Mouse (Mus musculus): ENCODE results near the gene Cacna1g.

Cacna1g gene

GRCm38 (mm10) chr11:94473707-94474543, at the start of gene Cacna1g:
TSS of gene Cacna1g (minus strand) at chr11:94474198.
- DNase-seq, result peak; percentile 84

- peak; percentile 62 for DNase-seq
These were observed 47.3 kb upstream of the Cacna1g start, which contains the start of gene Mycbpap for GRCm38 (mm10) chr11:94521219-94521843. TSS of gene Mycbpap (minus strand) at chr11:94521742.

GRCm38 (mm10) chr11:94513452-94513851, 39.5 kb upstream of the Cacna1g start:
- no peak for DNase-seq

GRCm38 (mm10) chr11:94508976-94509375, 35.0 kb upstream of the Cacna1g start:
- no peak for DNase-seq

GRCm38 (mm10) chr11:94501482-94501881, 27.5 kb upstream of the Cacna1g start:
- no peak for DNase-seq

- no peak for DNase-seq
These were observed 26.4 kb upstream of the Cacna1g start for GRCm38 (mm10) chr11:94500362-94500761.

- no peak for DNase-seq
These were observed 25.7 kb upstream of the Cacna1g start, which contains the start of gene Epn3 for GRCm38 (mm10) chr11:94499661-94500152. TSS of gene Epn3 (minus strand) at chr11:94499974.

GRCm38 (mm10) chr11:94499035-94499434, 25.0 kb upstream of the Cacna1g start:
- DNase-seq, result no peak

- DNase-seq, result peak; percentile 53
These were observed 24.3 kb upstream of the Cacna1g start for GRCm38 (mm10) chr11:94498093-94498996.

GRCm38 (mm10) chr11:94495415-94495814, 21.4 kb upstream of the Cacna1g start:
- DNase-seq, result no peak

- no peak for DNase-seq
These were observed 17.7 kb upstream of the Cacna1g start for GRCm38 (mm10) chr11:94491749-94492099.

GRCm38 (mm10) chr11:94491035-94491748, 17.2 kb upstream of the Cacna1g start:
- DNase-seq, result peak; percentile 73

- DNase-seq, result no peak
These were observed 15.7 kb upstream of the Cacna1g start for GRCm38 (mm10) chr11:94489745-94490144.

- DNase-seq, result no peak
These were observed 15.0 kb upstream of the Cacna1g start for GRCm38 (mm10) chr11:94488767-94489533.

- peak; percentile 93 for DNase-seq
These were observed 12.0 kb upstream of the Cacna1g start, which contains the start of gene Spata20 for GRCm38 (mm10) chr11:94486001-94486400. TSS of gene Spata20 (minus strand) at chr11:94486179.

GRCm38 (mm10) chr11:94485223-94485622, 11.2 kb upstream of the Cacna1g start:
- DNase-seq, result no peak

GRCm38 (mm10) chr11:94484636-94485035, 10.6 kb upstream of the Cacna1g start:
- DNase-seq, result no peak

- no peak for DNase-seq
These were observed 9.9 kb upstream of the Cacna1g start for GRCm38 (mm10) chr11:94483921-94484320.

GRCm38 (mm10) chr11:94483436-94483835, 9.4 kb upstream of the Cacna1g start:
- no peak for DNase-seq

- no peak for DNase-seq
These were observed 8.7 kb upstream of the Cacna1g start for GRCm38 (mm10) chr11:94482738-94483137.

- DNase-seq, result no peak
These were observed 8.0 kb upstream of the Cacna1g start for GRCm38 (mm10) chr11:94481963-94482362.

Data from right cerebral cortex, postnatal 4 days (tissue).